Mouse (Mus musculus) limb, embryonic 15.5 days (tissue): ENCODE measurements around the gene Agmat. TPM values are rescaled to one million over a fixed set of nuclear protein-coding genes. Genes with fewer than 3 reads are reported as not detected.

Experiments
- ATAC-seq: fragments of 200-750 bp; cut with Nextera tagmentation; 2 replicates; pipeline ENCODE4 v1.8.0; 2017; ENCODE audit warnings: low read depth, moderate TSS enrichment; ENCODE audit not compliant: insufficient number of reproducible peaks, low FRiP score, low TSS enrichment
- H3K27ac ChIP-seq: fragments of 300-500 bp; sonication (generic); 2 replicates; pipeline ENCODE4 v1.5.1; 2015; ENCODE audit warnings: moderate library complexity, mild to moderate bottlenecking, inconsistent platforms
- H3K27me3 ChIP-seq: fragments of 300-500 bp; sonication (generic); 2 replicates; pipeline ENCODE4 v1.6.1; 2015; ENCODE audit warnings: inconsistent platforms
- H3K36me3 ChIP-seq: fragments of 300-500 bp; sonication (generic); 2 replicates; pipeline ENCODE4 v1.6.1; 2015; ENCODE audit warnings: inconsistent platforms
- H3K4me1 ChIP-seq: fragments of 300-500 bp; sonication (generic); 2 replicates; pipeline ENCODE4 v1.6.1; 2015; ENCODE audit warnings: inconsistent platforms
- H3K4me2 ChIP-seq: fragments of 300-500 bp; sonication (generic); 2 replicates; pipeline ENCODE4 v1.6.1; 2015; ENCODE audit warnings: mild to moderate bottlenecking, inconsistent platforms
- H3K4me3 ChIP-seq: fragments of 300-500 bp; sonication (generic); 2 replicates; pipeline ENCODE4 v1.5.1; 2015; ENCODE audit warnings: mild to moderate bottlenecking, inconsistent platforms
- H3K9ac ChIP-seq: fragments of 300-500 bp; sonication (generic); 2 replicates; pipeline ENCODE4 v1.6.1; 2015; ENCODE audit warnings: inconsistent platforms
- H3K9me3 ChIP-seq: fragments of 300-500 bp; sonication (generic); 2 replicates; pipeline ENCODE4 v1.6.1; 2016; ENCODE audit warnings: inconsistent platforms
- WGBS: fragments of 180-500 bp; shearing (Covaris S2); methylation state at CpG from one replicate; pipeline ENCODE4 v1.1.7; 2015; 5-methylcytosine and 5-hydroxymethylcytosine counted together
- polyA plus RNA-seq: library from polyadenylated mRNA; unstranded; fragments of >200 nt; fragmentation: Nextera tagmentation; extraction: Ambion mirVana; gene quantifications from 2 replicates; pipeline ENCODE4 v1.2.1, GENCODE M21; 2015

The Agmat gene
- polyA plus RNA-seq, 1 experiment from 2014 or later = not detected

DNA sequence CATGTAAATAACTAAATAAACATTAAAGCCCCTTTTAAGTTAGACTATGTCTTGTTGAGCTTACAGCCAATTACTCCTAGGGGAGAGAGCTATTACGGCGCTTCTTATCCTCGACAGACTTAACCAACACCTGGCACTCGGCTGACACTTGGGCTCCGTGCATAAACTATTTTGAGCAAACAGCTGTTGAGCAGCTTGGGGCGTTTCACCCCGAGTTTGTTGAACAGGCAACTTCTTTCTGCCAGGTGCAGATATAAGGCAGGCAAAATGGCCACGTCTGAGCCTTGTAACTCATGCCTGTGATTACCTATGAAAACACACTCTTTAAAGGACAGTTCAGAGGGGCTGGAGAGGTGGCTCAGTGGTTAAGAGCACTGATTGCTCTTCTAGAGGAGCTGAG is 8.5 kb upstream of the Agmat start:
- ATAC-seq = no peak
- Histone ChIP-seq H3K27me3 (no peaks in the 10 kb centered on the region), H3K9me3 (no peaks in the 10 kb centered on the region), H3K36me3 (no peaks in the 10 kb centered on the region), H3K4me1 (peaks cover 17% of the 10 kb centered on the region), H3K4me3 (no peak overlapping the region), H3K27ac (no peak overlapping the region), H3K9ac (no peak overlapping the region), H3K4me2 (no peak overlapping the region)
- WGBS = 47% methylated on average over 8 of the region's 8 CpGs

GRCm38 (mm10) chr4:141741856-141742255 is 4.6 kb upstream of the Agmat start:
- no peaks in the 10 kb centered on the region for H3K9me3 ChIP-seq
- H3K4me3 ChIP-seq = no peak overlapping the region
- H3K27ac ChIP-seq = peak overlapping the region; percentile 57; the same call in 1 of the 2 replicates
- H3K4me2 ChIP-seq = no peak overlapping the region
- WGBS = 47% methylated on average over 9 of the region's 9 CpGs
- H3K9ac ChIP-seq = no peak overlapping the region
- no peaks in the 10 kb centered on the region for H3K27me3 ChIP-seq
- ATAC-seq = peak; percentile 41; the same call in 1 of the 2 replicates
- H3K36me3 ChIP-seq = no peaks in the 10 kb centered on the region
- H3K4me1 ChIP-seq = peaks cover 6% of the 10 kb centered on the region; the same call in 1 of the 2 replicates

DNA sequence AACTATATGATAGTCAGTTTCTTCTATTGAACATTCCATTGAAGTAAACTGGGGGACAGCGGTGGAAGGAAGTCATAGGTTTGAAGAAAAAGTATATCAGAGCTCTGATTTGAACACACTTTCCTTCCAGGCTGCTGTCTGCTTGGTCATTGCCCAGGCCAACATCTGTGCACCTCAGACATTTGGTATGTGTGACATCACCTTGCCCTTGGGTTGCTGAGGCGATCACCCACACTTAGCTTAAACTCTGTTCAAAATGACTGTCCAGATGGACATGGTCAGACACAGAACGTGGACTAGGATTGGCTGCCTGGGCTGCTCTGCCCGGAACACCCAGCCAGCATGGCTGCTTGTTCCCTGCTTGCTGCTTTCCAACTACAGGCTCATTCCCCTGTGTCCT is 4.1 kb upstream of the Agmat start:
- Histone ChIP-seq H3K4me1 (peaks cover 6% of the 10 kb centered on the region; the same call in 1 of the 2 replicates), H3K27me3 (no peaks in the 10 kb centered on the region), H3K36me3 (no peaks in the 10 kb centered on the region), H3K27ac (peak overlapping the region; percentile 57), H3K4me2 (no peak overlapping the region), H3K9me3 (no peaks in the 10 kb centered on the region), H3K9ac (no peak overlapping the region), H3K4me3 (no peak overlapping the region)
- no peak for ATAC-seq
- WGBS = 85% methylated on average over 4 of the region's 4 CpGs

DNA sequence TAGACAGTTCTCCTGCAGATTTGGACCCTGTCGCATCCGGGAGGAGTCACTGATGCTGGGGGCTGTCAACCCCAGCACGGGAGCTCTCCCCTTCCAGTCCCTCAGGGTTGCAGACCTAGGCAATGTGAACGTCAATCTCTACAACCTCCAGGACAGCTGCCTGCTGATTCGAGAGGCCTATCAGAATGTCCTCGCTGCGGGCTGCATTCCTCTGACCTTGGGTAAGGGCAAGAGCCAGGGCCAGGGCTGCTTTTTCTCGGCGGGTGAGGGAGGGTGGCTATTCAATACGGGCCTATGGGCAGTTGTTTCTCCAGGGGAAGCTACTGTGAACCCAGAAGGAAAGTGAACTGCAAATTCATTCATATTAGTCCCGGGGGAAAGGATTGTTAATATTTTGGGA is 3.1 kb downstream of the Agmat start:
- Histone ChIP-seq H3K9me3 (no peaks in the 10 kb centered on the region), H3K27me3 (no peaks in the 10 kb centered on the region), H3K9ac (no peak overlapping the region), H3K4me1 (peaks cover 5% of the 10 kb centered on the region; the same call in 1 of the 2 replicates), H3K36me3 (no peaks in the 10 kb centered on the region), H3K4me3 (no peak overlapping the region), H3K27ac (no peak overlapping the region), H3K4me2 (no peak overlapping the region)
- no peak for ATAC-seq
- 44% methylated on average over 11 of the region's 11 CpGs for WGBS

GRCm38 (mm10) chr4:141750826-141751225 is 4.4 kb downstream of the Agmat start:
- Histone ChIP-seq H3K27me3 (no peaks in the 10 kb centered on the region), H3K36me3 (no peaks in the 10 kb centered on the region), H3K4me2 (no peak overlapping the region), H3K4me1 (peaks cover 5% of the 10 kb centered on the region; the same call in 1 of the 2 replicates), H3K9ac (no peak overlapping the region), H3K4me3 (no peak overlapping the region), H3K9me3 (no peaks in the 10 kb centered on the region), H3K27ac (no peak overlapping the region)
- no peak for ATAC-seq
- 67% methylated on average over 3 of the region's 3 CpGs for WGBS

DNA sequence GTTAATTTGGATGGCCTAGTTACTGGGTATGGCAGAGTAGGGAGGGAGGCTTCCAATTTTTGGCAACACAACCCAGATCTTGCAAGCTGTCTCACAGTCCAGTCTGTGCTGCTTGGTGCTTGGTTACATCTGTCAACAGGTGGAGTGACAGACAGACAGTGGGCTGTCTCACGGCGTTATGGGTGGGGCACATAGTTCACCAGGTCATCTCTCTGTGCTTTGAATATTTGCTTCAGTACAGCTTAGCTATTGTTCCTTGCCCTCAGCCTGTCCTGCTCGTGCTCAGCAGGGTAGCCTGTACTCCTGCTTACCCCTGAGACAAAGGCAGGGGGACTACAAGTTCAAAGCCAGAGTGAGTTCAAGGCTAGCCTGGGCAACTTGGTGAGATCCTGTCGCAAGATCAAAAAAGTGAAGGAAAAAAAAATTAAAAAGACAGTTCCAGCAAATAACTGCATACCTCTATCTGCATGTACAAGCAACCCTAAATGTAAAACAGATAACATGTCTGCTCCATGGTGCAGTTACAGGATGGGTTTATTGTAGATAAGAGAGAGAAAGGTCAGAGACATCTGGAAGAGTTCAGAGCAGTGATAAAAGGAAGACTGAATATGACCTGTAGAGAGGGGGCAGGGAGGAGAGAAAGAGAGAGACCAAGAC is 5.1 kb downstream of the Agmat start:
- WGBS = 39% methylated on average over 4 of the region's 4 CpGs
- Histone ChIP-seq H3K9ac (no peak overlapping the region), H3K36me3 (no peaks in the 10 kb centered on the region), H3K4me1 (peaks cover 5% of the 10 kb centered on the region; the same call in 1 of the 2 replicates), H3K9me3 (no peaks in the 10 kb centered on the region), H3K4me2 (no peak overlapping the region), H3K27me3 (no peaks in the 10 kb centered on the region), H3K4me3 (no peak overlapping the region), H3K27ac (peak overlapping the region; percentile 0; the same call in 1 of the 2 replicates)
- ATAC-seq = peak; percentile 15; the same call in 1 of the 2 replicates

- Histone ChIP-seq H3K4me1 (peaks cover 5% of the 10 kb centered on the region; the same call in 1 of the 2 replicates), H3K9me3 (no peaks in the 10 kb centered on the region), H3K4me2 (no peak overlapping the region), H3K4me3 (no peak overlapping the region), H3K27me3 (no peaks in the 10 kb centered on the region), H3K9ac (no peak overlapping the region), H3K36me3 (no peaks in the 10 kb centered on the region), H3K27ac (peak overlapping the region; percentile 0; the same call in 1 of the 2 replicates)
- no peak for ATAC-seq
- 3% methylated on average over 4 of the region's 4 CpGs for WGBS
Observed at GRCm38 (mm10) chr4:141752076-141752421, 5.6 kb downstream of the Agmat start.

DNA sequence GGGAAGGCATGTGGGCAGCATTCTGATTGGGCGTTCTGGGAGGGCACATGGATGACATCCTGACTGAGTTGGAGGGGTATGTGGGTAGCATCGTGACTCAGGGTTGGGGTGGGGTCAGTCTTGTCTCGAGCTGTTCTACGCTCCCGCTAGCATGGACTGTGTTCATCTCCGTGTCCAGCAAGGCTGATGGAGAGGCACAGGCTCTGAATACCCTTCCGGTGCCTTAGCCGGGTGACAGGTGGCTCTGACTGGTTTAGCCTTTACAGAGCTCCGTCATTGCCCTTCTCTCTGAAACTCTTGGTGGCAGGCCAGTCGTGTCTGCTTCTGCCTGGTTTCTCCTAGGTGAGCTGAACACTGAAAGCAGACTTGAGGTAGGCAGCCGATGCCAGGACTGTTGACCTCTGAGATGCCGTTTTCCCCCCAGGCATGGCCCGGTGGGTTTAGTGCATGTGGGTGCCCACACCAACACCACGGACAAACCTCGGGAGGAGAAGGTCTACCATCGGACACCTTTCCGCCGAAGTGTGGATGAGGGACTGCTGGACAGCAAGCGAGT is 9.0 kb downstream of the Agmat start:
- Histone ChIP-seq H3K4me2 (no peak overlapping the region), H3K4me1 (peaks cover 5% of the 10 kb centered on the region; the same call in 1 of the 2 replicates), H3K27ac (no peak overlapping the region), H3K9ac (no peak overlapping the region), H3K36me3 (no peaks in the 10 kb centered on the region), H3K9me3 (no peaks in the 10 kb centered on the region), H3K4me3 (no peak overlapping the region), H3K27me3 (no peaks in the 10 kb centered on the region)
- WGBS = 89% methylated on average over 19 of the region's 19 CpGs
- ATAC-seq = 0 out of 2 replicates have a peak, but pooled peaks have one; percentile 40

DNA sequence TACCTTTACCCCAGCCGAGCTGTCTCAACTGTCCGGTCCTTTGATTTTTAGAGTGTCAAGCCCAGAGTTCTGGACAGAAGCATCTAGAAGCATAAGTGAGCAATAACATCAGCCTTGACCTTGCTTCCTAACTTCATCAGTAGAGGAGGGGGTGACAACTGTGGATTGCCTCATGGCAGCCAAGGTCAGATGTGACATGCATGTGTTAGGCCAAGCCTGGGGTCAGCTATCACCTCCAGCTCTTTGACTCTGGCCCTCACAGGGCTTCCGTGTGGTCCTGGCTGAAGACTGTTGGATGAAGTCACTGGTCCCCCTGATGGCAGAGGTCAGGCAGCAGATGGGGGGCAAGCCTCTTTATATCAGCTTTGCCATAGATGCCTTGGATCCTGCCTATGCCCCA is 10.7 kb downstream of the Agmat start:
- Histone ChIP-seq H3K27me3 (no peaks in the 10 kb centered on the region), H3K4me2 (no peak overlapping the region), H3K27ac (no peak overlapping the region), H3K9me3 (no peaks in the 10 kb centered on the region), H3K4me3 (no peak overlapping the region), H3K36me3 (peaks cover 12% of the 10 kb centered on the region), H3K4me1 (peaks cover under 1% of the 10 kb centered on the region; the same call in 1 of the 2 replicates), H3K9ac (no peak overlapping the region)
- ATAC-seq = no peak
- WGBS = 95% methylated on average over 3 of the region's 3 CpGs

DNA sequence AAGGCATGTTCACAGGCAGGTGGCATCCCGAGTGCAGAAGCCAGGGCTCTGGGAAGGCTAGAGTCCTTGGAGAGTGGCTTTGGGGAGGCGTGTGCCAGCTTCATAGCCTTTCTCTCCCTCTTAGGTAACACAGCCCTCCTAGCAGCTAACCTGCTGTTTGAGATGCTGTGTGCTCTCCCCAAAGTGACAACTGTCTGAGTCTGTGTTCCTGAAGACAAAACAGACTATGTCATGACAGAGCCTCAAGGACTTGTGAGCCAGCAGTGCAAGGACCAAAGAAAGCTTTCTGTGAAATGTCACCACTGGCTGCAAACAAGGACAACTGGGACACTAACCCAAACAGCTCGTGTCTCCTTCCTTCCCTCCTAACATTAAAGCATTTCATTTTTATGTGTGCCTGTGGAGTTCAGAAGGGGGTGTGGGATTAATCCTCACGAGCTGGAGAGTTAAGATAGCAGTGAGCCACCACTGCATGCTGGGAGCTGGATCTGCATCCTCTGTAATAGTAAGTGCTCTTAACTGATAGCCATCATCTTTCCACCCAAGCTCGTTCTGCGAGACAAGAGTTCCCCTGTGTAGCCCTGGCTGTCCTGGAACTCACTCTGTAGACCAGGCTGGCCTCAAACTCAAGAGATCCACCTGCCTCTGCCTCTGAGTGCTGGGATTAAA is 12.5 kb downstream of the Agmat start:
- Histone ChIP-seq H3K9me3 (no peaks in the 10 kb centered on the region), H3K4me3 (no peak overlapping the region), H3K4me2 (no peak overlapping the region), H3K4me1 (no peaks in the 10 kb centered on the region), H3K36me3 (peaks cover 31% of the 10 kb centered on the region), H3K27me3 (no peaks in the 10 kb centered on the region), H3K27ac (no peak overlapping the region), H3K9ac (no peak overlapping the region)
- no peak for ATAC-seq
- 65% methylated on average over 6 of the region's 6 CpGs for WGBS

- H3K9me3 ChIP-seq = no peaks in the 10 kb centered on the region
- no peak overlapping the region for H3K27ac ChIP-seq
- no peaks in the 10 kb centered on the region for H3K27me3 ChIP-seq
- no peak overlapping the region for H3K4me2 ChIP-seq
- no peak for ATAC-seq
- WGBS = 84% methylated on average over 4 of the region's 4 CpGs
- peaks cover 42% of the 10 kb centered on the region for H3K36me3 ChIP-seq
- H3K9ac ChIP-seq = no peak overlapping the region
- H3K4me3 ChIP-seq = no peak overlapping the region
- H3K4me1 ChIP-seq = peaks cover under 1% of the 10 kb centered on the region; the same call in 1 of the 2 replicates
Observed at GRCm38 (mm10) chr4:141760942-141761341, 14.5 kb downstream of the Agmat start.

GRCm38 (mm10) chr4:141762102-141762598 is 15.7 kb downstream of the Agmat start:
- Histone ChIP-seq H3K36me3 (peaks cover 42% of the 10 kb centered on the region), H3K27me3 (no peaks in the 10 kb centered on the region), H3K9ac (no peak overlapping the region), H3K4me1 (peaks cover 13% of the 10 kb centered on the region), H3K4me3 (no peak overlapping the region), H3K9me3 (no peaks in the 10 kb centered on the region), H3K4me2 (no peak overlapping the region), H3K27ac (no peak overlapping the region)
- 92% methylated on average over 13 of the region's 13 CpGs for WGBS
- no peak for ATAC-seq
